Mouse (Mus musculus) spleen, adult 2 months (tissue): ENCODE results near the gene Clic3.

Experiments used
- CTCF ChIP-seq: fragments of 200-500 bp; IDR thresholded peaks from 2 replicates; pipeline ENCODE4 v1.5.1; 2011; ENCODE audit warnings: mild to moderate bottlenecking, inconsistent platforms; ENCODE audit not compliant: insufficient read depth, insufficient read length, insufficient replicate concordance; ENCODE audit errors: extremely low read depth
- POLR2A ChIP-seq: fragments of 200-500 bp; IDR thresholded peaks from 2 replicates; pipeline ENCODE4 v1.6.1; 2011; ENCODE audit warnings: low read depth, low read length, inconsistent platforms

- TF ChIP-seq CTCF (no peak), POLR2A (no peak)
These were observed 23.1 kb downstream of the Clic3 start for GRCm38 (mm10) chr2:25479551-25480311.
